Mouse (Mus musculus) stomach, postnatal 0 days (tissue): ENCODE measurements at regions not wholly inside any gene's neighbourhood (a gene's known extent, or its start where the extent isn't known, plus 50 kb on each side); places are given as distances from the start of the nearest gene placed in this dataset.

Experiments
- CTCF ChIP-seq: IDR thresholded peaks from 2 replicates; pipeline ENCODE4 v1.5.1; 2016; ENCODE audit warnings: antibody characterized with exemption, low read depth, mild to moderate bottlenecking, moderate library complexity
- EP300 ChIP-seq: optimal IDR thresholded peaks from 2 replicates; pipeline ENCODE3; 2016; ENCODE audit warnings: antibody characterized with exemption

- no peak for TF ChIP-seq CTCF
- no peak for TF ChIP-seq EP300
These were observed 344.9 kb upstream of the Gm15217 start for GRCm38 (mm10) chr14:46034301-46034700.
